Mouse (Mus musculus): Measurements from ENCODE around the gene Fto.

The Fto gene

GRCm38 (mm10) chr8:91395340-91396055, 82.2 kb downstream of the Fto start:
- DNase-seq: no peak

DNA sequence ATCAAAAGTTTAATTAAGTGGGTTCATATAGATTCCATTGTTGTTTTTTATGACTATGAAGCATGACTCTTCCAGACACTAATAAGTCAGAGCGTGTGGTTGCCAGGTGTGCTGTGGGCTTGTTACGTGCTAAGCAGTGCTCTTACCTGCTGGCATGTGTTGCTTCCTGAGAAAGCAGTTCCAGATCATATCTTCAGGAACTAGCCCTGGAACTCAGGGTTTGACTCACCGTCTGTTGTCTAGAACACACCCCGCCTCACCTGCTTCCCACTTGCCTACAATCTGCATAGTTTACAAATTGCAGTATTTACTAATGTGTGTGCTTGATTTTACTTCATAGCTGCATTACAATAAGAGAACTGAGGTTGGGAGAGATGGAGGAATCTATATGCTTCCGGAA, 84.7 kb downstream of the Fto start:
- DNase-seq: no peak

- no peak for DNase-seq
Observed at GRCm38 (mm10) chr8:91402980-91403975, 90.0 kb downstream of the Fto start.

GRCm38 (mm10) chr8:91404311-91404710, 91.0 kb downstream of the Fto start:
- DNase-seq: no peak

DNA sequence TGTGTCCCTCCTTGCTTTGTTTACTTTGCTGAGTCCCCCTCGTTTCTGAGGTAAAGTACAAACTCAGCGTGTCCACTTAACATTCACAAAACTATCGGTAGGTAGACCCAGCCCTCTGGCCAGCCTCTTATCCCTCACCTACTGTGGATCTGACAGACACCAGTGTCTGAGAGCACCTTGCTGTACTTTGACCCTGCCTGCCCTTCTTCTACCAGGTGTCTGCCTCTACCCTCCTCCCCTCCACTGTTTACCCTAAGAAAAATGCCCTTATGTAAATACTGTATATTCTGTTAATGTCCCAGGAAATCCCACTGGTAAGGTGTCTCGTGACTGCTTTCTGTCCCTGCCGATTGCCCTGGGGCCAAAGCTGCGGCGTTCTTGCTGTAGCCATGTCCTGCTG, 91.8 kb downstream of the Fto start:
- no peak for DNase-seq

DNA sequence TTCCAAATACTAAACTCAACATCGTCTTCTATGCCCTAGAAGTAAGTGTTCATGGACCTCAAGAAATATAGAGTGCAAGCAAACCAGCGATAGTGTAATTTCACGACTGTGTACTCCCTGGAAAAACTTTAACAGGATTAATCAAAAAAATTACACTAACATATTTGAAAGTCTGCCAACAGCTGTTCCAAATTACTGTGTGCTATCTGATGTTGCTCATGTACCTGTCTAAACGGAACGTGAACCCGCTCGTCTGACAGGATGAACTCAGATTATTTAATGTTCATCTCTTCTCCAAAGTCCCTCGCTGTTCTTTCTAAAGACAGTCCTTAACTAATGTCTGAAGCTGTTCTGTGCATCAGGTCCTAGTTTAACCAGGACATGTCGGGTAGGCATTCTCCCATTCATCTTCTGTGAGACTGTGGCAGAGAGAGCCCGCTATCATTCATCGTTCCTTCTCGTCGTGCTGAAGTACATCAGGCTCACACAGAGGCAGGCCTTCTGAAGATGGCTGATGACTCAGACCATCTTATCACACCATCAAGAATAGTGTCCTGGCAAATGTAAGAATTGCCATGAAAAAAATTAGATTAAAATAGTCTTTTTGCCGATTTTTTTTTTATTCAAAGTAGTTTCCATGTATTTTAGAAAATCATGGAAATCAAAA, 93.4 kb downstream of the Fto start:
- no peak for DNase-seq

GRCm38 (mm10) chr8:91407880-91408279, 94.6 kb downstream of the Fto start:
- peak in 1 of 2 experiments; percentile 27 for DNase-seq

- DNase-seq: no peak
Observed at GRCm38 (mm10) chr8:91410007-91410406, 96.7 kb downstream of the Fto start.

DNA sequence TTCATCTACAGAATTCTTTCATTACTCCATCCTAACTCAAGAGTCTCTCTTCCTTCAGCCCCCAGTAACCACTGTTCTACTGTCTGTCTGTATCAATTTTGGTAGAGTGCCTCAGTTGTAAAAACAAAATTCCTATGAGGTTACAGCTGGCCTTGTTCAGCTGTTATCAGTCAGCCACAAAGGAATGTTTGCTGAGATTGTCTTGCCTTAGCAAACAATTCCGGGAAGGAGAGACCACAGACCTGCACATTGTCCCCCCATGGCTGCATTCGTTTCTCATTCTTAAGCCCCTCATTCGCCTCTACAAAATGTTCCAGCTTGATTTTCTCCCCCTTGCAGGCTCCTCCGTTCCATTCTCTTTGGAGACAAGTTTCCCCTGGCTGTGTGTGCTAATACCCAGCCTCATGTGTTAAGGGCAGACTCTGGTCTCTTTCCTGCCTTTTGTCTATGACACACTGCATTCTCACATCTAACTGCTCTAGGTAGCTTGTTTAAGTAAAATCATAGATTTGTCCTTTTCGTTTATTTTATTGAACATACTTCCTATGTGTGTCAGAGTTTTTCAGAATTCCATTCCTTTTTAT, 111.3 kb downstream of the Fto start:
- DNase-seq: no peak

- no peak for DNase-seq
Observed at GRCm38 (mm10) chr8:91425251-91425866, 112.0 kb downstream of the Fto start.

DNA sequence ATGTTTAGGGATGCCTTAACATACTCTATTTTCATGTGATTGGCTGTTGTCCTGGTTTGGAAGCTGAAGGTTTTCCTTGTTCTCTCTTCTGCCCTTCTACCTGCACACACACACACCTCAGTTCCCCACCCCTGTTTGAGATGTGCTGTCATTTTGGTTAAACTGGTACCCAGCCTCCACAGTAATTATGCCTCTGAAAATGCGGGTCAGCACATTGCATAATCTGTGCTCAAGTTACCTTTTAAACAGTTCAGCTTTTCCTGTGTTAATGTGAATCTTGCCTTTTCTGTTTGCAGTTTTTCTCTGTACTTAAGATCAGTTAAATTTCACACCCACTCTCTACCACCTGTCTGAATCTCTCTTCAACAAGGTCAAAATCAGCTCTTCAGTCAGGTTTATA, 113.2 kb downstream of the Fto start:
- no peak for DNase-seq

GRCm38 (mm10) chr8:91430333-91430940, 117.1 kb downstream of the Fto start:
- no peak for DNase-seq

- DNase-seq: no peak
Observed at GRCm38 (mm10) chr8:91436036-91436435, 122.7 kb downstream of the Fto start.

DNA sequence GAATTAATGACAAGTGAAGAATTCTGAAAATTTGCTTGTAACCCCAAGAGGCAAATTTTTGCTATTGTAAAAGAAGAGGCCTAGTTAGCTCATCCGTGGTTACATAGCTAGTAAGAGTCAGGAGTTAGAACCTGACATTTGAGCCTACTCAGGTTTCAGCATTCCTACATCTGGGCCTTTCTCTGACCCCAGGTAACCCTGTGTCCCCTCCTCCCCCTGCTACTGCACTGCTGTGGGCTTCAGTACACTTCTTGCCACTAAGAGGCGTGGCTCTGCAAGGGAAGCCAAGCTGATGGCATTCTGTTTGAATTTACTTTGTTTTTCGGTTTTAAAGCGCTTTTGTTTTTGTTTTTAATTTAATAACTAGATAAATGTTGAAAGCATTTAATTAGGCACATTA, 130.6 kb downstream of the Fto start:
- no peak for DNase-seq

GRCm38 (mm10) chr8:91444636-91445410, 131.5 kb downstream of the Fto start:
- DNase-seq: no peak

DNA sequence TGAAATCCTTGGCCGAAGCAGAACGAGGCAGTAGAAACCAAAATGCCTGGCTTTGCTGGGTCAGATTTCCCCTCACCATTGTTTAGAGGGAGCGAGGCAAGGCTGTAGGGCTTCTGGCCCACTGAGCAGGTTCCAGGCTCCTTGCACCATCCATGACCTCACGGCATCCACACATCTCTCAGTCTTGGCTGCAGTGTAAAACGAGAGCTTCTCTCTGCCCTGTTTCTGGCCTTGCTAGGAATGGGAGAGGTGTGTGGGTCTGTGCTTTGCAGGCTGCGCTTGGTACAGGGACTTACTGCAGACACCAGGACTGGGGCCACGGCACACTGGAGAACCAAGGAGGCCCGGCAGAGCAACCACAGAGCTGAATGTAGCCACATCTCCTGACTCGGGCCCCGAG, 132.2 kb downstream of the Fto start:
- DNase-seq: no peak

GRCm38 (mm10) chr8:91446008-91446407, 132.7 kb downstream of the Fto start:
- no peak for DNase-seq

DNA sequence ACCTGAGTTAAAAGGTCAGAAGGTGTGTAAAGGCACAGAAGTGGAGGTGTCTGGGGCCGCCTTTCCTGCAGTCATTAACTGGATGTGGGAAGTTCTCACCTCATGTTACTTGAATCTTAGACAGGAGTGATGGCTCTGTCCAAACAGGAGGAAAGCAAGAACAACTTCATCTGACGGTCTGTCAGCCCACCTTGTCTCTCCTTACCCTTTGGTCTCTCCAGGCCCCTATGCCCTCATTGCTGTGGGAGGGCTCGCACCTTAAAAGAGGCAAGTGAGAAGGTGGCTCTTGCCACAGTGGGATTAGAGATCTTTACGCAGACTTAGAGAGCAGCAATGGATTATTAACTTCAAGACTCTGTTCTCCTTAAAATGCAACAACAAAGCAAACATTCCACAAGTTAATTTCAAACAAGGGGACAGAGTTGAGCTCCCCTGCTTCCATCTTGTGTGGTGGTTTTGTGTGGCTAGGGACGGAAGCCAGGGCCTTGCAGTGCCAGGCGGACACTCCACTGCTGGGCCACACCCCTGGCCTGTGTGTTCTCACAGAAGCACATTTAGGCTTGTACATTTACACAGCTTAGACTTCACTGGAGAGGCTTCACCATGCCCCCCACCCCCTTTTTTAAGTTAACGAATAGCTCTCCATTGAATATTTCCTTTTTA, 135.5 kb downstream of the Fto start:
- no peak for DNase-seq

DNA sequence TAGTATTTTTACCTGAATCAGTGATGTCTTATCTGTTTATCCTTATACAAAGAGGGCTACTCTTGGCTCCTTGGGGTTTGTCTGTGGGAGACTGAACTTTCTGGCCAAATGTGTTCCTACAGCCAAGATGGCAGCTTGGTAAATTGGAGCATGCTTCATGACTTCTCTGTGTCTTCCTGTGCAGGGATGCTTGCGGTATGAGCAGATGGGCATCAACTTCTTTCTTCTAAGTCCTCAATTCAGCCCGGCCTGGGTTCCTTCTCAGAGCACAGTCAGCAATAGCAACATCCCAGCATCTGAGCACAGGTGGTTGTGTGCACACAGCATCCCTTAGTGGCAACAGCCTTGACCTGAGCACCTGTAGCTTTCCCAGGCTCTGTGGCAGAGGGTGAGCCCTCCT, 141.6 kb downstream of the Fto start:
- DNase-seq: no peak

GRCm38 (mm10) chr8:91455591-91455990, 142.3 kb downstream of the Fto start:
- DNase-seq: no peak

- no peak for DNase-seq
Observed at GRCm38 (mm10) chr8:91458016-91458415, 144.7 kb downstream of the Fto start.

All from cerebellum, postnatal 10 days (tissue).